Mouse (Mus musculus) heart, embryonic 15.5 days (tissue): ENCODE data around the gene Iqcd. TPM values are rescaled to one million over a fixed set of nuclear protein-coding genes. Genes with fewer than 3 reads are reported as not detected.

Experiments
- ATAC-seq: fragments of 200-750 bp; cut with Nextera tagmentation; replicated peaks from 2 replicates; pipeline ENCODE4 v1.8.0; 2017; ENCODE audit warnings: low read depth, moderate TSS enrichment; ENCODE audit not compliant: insufficient number of reproducible peaks, insufficient read depth, low FRiP score
- H3K27ac ChIP-seq: fragments of 300-500 bp; sonication (generic); 2 replicates; pipeline ENCODE4 v1.5.1; 2015; ENCODE audit warnings: mild to moderate bottlenecking, inconsistent platforms
- H3K27me3 ChIP-seq: fragments of 300-500 bp; sonication (generic); 2 replicates; pipeline ENCODE4 v1.6.1; 2015; ENCODE audit warnings: inconsistent platforms
- H3K36me3 ChIP-seq: fragments of 300-500 bp; sonication (generic); 2 replicates; pipeline ENCODE4 v1.6.1; 2015; ENCODE audit warnings: mild to moderate bottlenecking, inconsistent platforms
- H3K4me1 ChIP-seq: fragments of 300-500 bp; sonication (generic); replicated peaks from 2 replicates; pipeline ENCODE4 v1.6.1; 2015; ENCODE audit warnings: inconsistent platforms
- H3K4me2 ChIP-seq: fragments of 300-500 bp; sonication (generic); 2 replicates; pipeline ENCODE4 v1.6.1; 2015; ENCODE audit warnings: inconsistent platforms, mild to moderate bottlenecking, moderate library complexity
- H3K4me3 ChIP-seq: fragments of 300-500 bp; sonication (generic); 2 replicates; pipeline ENCODE4 v1.5.1; 2015; ENCODE audit warnings: mild to moderate bottlenecking, inconsistent platforms
- H3K9ac ChIP-seq: fragments of 300-500 bp; sonication (generic); 2 replicates; pipeline ENCODE4 v1.6.1; 2015; ENCODE audit warnings: mild to moderate bottlenecking, inconsistent platforms
- H3K9me3 ChIP-seq: fragments of 300-500 bp; sonication (generic); replicated peaks from 2 replicates; pipeline ENCODE4 v1.6.1; 2016; ENCODE audit warnings: inconsistent platforms
- whole genome bisulfite sequencing: fragments of 180-500 bp; shearing (Covaris S2); methylation state at CpG from one replicate; pipeline ENCODE4 v1.1.7; 2015; ENCODE audit warnings: mixed read lengths; 5-methylcytosine and 5-hydroxymethylcytosine counted together
- polyA plus RNA-seq: library from polyadenylated mRNA; unstranded; fragments of >200 nt; fragmentation: Nextera tagmentation; extraction: Ambion mirVana; gene quantifications from 2 replicates; pipeline ENCODE4 v1.2.1, GENCODE M21; 2015

Gene Iqcd
- polyA plus RNA-seq, 1 experiment from 2014 or later, result 0.19 TPM

DNA sequence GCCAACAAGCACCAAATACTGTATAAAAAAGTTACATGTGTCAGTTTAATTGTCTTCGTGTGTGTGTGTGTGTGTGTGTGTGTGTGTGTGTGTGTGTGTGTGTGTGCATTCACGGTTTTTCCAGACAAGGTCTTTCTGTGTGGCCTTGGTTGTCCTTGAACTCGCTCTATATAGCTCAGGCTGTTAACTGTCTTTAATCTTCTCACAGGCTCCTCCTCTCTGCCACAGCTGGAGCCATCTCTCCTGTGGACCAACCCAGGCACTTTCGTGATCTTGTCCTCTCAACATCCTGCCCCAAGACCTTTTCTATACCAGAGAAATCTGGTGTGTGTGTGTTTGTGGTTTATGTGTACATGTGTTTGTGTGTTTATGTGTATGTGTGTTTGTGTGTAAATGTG, 24.9 kb upstream of the Iqcd start:
- Histone ChIP-seq H3K9me3 (no peaks in the 10 kb centered on the region), H3K4me1 (peaks cover 72% of the 10 kb centered on the region), H3K9ac (no peak overlapping the region), H3K36me3 (no peaks in the 10 kb centered on the region), H3K4me3 (no peak overlapping the region), H3K27ac (peak overlapping the region; percentile 77), H3K4me2 (no peak overlapping the region), H3K27me3 (no peaks in the 10 kb centered on the region)
- no peak for ATAC-seq
- 48% methylated on average over 4 of the region's 4 CpGs for WGBS

- H3K27ac ChIP-seq, result peak overlapping the region; percentile 58; the same call in 1 of the 2 replicates
- H3K9ac ChIP-seq, result no peak overlapping the region
- H3K27me3 ChIP-seq, result no peaks in the 10 kb centered on the region
- H3K4me3 ChIP-seq, result no peak overlapping the region
- peaks cover 75% of the 10 kb centered on the region for H3K4me1 ChIP-seq
- 56% methylated on average over 15 of the region's 15 CpGs for WGBS
- ATAC-seq, result no peak
- H3K36me3 ChIP-seq, result no peaks in the 10 kb centered on the region
- H3K4me2 ChIP-seq, result no peak overlapping the region
- no peaks in the 10 kb centered on the region for H3K9me3 ChIP-seq
Measured at GRCm38 (mm10) chr5:120565171-120565905, 23.5 kb upstream of the Iqcd start.

DNA sequence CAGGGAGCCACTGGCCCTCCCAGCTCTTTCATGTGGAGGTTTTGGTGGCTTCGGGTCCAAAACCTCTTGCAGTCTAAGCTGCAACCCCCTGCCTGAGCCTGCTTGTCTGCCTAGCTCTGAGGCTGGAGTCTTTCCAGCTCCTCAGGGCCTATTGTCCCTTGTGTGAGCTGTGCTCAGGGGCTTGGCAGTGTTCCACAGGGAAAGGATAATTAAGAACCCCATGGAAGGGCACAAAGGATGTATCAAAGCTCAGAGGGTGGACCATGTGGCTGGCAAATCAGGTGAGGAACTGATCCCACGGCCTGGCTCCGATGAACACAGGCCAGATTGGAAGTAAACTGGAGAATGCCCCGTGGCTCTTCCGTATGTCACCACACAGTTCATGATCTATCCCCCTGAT, 22.7 kb upstream of the Iqcd start:
- ATAC-seq, result no peak
- Histone ChIP-seq H3K9me3 (no peaks in the 10 kb centered on the region), H3K4me2 (no peak overlapping the region), H3K36me3 (no peaks in the 10 kb centered on the region), H3K27ac (peak overlapping the region; percentile 58), H3K4me1 (peaks cover 74% of the 10 kb centered on the region), H3K9ac (no peak overlapping the region), H3K27me3 (no peaks in the 10 kb centered on the region), H3K4me3 (no peak overlapping the region)
- 48% methylated on average over 5 of the region's 5 CpGs for WGBS

GRCm38 (mm10) chr5:120566681-120567252, 22.0 kb upstream of the Iqcd start:
- WGBS, result 44% methylated on average over 9 of the region's 9 CpGs
- H3K36me3 ChIP-seq, result no peaks in the 10 kb centered on the region
- no peak overlapping the region for H3K4me3 ChIP-seq
- no peak overlapping the region for H3K4me2 ChIP-seq
- no peaks in the 10 kb centered on the region for H3K9me3 ChIP-seq
- 0 out of 2 replicates have a peak overlapping the region, but pooled peaks have one; percentile 3 for H3K9ac ChIP-seq
- no peaks in the 10 kb centered on the region for H3K27me3 ChIP-seq
- ATAC-seq, result no peak
- H3K27ac ChIP-seq, result peak overlapping the region; percentile 58; the same call in 1 of the 2 replicates
- H3K4me1 ChIP-seq, result peaks cover 79% of the 10 kb centered on the region

GRCm38 (mm10) chr5:120567253-120567701, 21.5 kb upstream of the Iqcd start:
- ATAC-seq, result no peak
- H3K9ac ChIP-seq, result 0 out of 2 replicates have a peak overlapping the region, but pooled peaks have one; percentile 16
- WGBS, result 52% methylated on average over 21 of the region's 21 CpGs
- H3K36me3 ChIP-seq, result no peaks in the 10 kb centered on the region
- no peaks in the 10 kb centered on the region for H3K9me3 ChIP-seq
- H3K4me3 ChIP-seq, result no peak overlapping the region
- peak overlapping the region; percentile 29; the same call in 1 of the 2 replicates for H3K27ac ChIP-seq
- no peak overlapping the region for H3K4me2 ChIP-seq
- H3K4me1 ChIP-seq, result peaks cover 82% of the 10 kb centered on the region
- H3K27me3 ChIP-seq, result no peaks in the 10 kb centered on the region

DNA sequence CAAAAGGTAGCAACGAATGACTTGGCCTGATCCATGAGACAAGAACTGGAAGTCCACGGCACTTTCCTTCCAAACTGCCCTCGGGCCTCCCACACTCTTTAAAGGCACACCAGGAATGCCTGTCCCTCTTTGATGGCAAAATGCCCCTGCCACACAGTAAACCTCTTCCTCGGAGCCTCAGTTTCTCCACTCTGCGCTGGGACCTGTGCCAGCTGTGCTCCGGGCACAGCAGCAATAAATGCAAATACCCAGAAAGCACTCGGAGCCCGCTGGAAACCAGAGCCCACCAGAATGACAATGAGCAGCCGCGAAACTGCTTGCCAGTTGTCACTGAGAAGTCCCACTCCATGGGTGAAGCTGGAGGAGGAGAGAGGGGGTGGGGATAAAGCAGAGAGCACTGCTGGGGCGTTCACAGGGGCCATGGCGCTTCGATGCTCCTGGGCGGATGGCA, 21.0 kb upstream of the Iqcd start:
- Histone ChIP-seq H3K27me3 (no peaks in the 10 kb centered on the region), H3K4me1 (peaks cover 80% of the 10 kb centered on the region), H3K9me3 (no peaks in the 10 kb centered on the region), H3K9ac (no peak overlapping the region), H3K4me3 (no peak overlapping the region), H3K36me3 (no peaks in the 10 kb centered on the region), H3K4me2 (no peak overlapping the region), H3K27ac (peak overlapping the region; percentile 29; the same call in 1 of the 2 replicates)
- ATAC-seq, result no peak
- 65% methylated on average over 14 of the region's 14 CpGs for WGBS

- Histone ChIP-seq H3K9ac (no peak overlapping the region), H3K27ac (no peak overlapping the region), H3K36me3 (no peaks in the 10 kb centered on the region), H3K27me3 (no peaks in the 10 kb centered on the region), H3K9me3 (no peaks in the 10 kb centered on the region), H3K4me3 (no peak overlapping the region), H3K4me2 (no peak overlapping the region), H3K4me1 (peaks cover 74% of the 10 kb centered on the region)
- no peak for ATAC-seq
- 60% methylated on average over 9 of the region's 9 CpGs for WGBS
Measured at GRCm38 (mm10) chr5:120568336-120568768, 20.5 kb upstream of the Iqcd start.

DNA sequence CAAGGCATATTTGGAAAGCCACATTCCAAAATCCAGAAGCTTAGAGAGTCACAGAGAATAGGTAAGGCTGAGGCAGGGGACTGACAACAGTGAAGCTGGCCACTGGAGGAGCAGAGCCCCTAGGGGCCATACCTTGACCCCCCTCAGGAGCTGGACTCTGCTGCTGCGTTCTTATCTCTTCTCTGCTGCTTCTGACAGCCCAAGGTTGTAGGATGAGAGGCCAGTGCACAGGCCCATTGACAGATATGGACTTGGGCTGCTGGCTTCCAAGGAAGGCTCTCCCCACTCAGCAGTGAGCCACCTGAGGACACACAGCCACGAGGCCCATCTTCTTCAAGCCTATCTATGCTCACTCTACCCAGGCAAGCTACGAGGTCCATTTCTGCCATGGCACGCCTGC, 19.9 kb upstream of the Iqcd start:
- H3K4me2 ChIP-seq, result no peak overlapping the region
- H3K9ac ChIP-seq, result no peak overlapping the region
- H3K27ac ChIP-seq, result no peak overlapping the region
- peaks cover 68% of the 10 kb centered on the region for H3K4me1 ChIP-seq
- no peaks in the 10 kb centered on the region for H3K27me3 ChIP-seq
- WGBS, result 57% methylated on average over 4 of the region's 4 CpGs
- no peak for ATAC-seq
- no peaks in the 10 kb centered on the region for H3K9me3 ChIP-seq
- no peak overlapping the region for H3K4me3 ChIP-seq
- no peaks in the 10 kb centered on the region for H3K36me3 ChIP-seq

GRCm38 (mm10) chr5:120569791-120570190, 19.0 kb upstream of the Iqcd start:
- Histone ChIP-seq H3K9ac (no peak overlapping the region), H3K27ac (no peak overlapping the region), H3K4me2 (no peak overlapping the region), H3K27me3 (no peaks in the 10 kb centered on the region), H3K36me3 (no peaks in the 10 kb centered on the region), H3K9me3 (no peaks in the 10 kb centered on the region), H3K4me1 (peaks cover 67% of the 10 kb centered on the region), H3K4me3 (no peak overlapping the region)
- WGBS, result 75% methylated on average over 3 of the region's 3 CpGs
- ATAC-seq, result no peak

- H3K36me3 ChIP-seq, result no peaks in the 10 kb centered on the region
- no peaks in the 10 kb centered on the region for H3K9me3 ChIP-seq
- no peak overlapping the region for H3K4me3 ChIP-seq
- H3K27me3 ChIP-seq, result no peaks in the 10 kb centered on the region
- H3K27ac ChIP-seq, result no peak overlapping the region
- WGBS, result 83% methylated on average over 11 of the region's 11 CpGs
- H3K9ac ChIP-seq, result no peak overlapping the region
- peaks cover 62% of the 10 kb centered on the region for H3K4me1 ChIP-seq
- no peak overlapping the region for H3K4me2 ChIP-seq
- ATAC-seq, result no peak
Measured at GRCm38 (mm10) chr5:120570289-120570897, 18.4 kb upstream of the Iqcd start.

DNA sequence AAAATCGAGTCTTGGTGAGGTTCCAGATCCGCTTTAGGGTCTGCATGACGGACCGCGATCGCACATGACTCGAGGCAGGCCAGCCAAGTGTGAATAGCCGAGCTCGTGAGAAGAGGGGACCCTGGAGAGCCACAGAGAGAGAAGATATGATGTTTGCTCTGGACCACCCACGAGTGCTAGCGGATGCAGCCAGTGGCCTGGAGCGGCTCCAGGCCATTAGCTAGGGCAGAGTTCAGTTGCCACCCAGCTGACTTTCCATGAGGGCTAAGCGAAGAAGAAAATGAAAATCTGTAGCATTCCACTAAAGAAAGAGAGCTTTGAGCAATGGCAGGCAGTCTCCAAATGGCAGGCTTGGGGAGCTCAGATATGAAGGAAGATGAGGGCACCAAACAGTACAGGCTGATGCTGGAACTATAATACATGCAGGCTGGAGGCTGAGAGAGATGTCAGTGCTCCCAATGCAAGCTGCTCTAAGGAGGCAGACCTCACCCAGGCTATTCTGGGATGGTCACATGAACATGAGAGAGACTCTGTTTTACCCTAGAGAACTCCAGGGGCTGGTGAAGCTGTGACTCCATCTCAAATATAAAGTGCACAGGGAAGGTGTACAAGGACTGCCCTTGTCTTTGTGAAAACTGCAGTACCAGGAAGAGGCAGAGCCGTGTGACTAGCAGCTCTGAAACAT, 17.6 kb upstream of the Iqcd start:
- Histone ChIP-seq H3K36me3 (no peaks in the 10 kb centered on the region), H3K27me3 (no peaks in the 10 kb centered on the region), H3K9me3 (no peaks in the 10 kb centered on the region), H3K4me3 (no peak overlapping the region), H3K27ac (peak overlapping the region; percentile 31; the same call in 1 of the 2 replicates), H3K9ac (no peak overlapping the region), H3K4me1 (peaks cover 54% of the 10 kb centered on the region), H3K4me2 (no peak overlapping the region)
- ATAC-seq, result 0 out of 2 replicates have a peak, but pooled peaks have one; percentile 24
- WGBS, result 59% methylated on average over 14 of the region's 14 CpGs
